Mouse (Mus musculus) left cerebral cortex, adult 8-10 months (tissue): ENCODE data around the gene 4930474N05Rik. TPM values are rescaled to one million over a fixed set of nuclear protein-coding genes. Genes with fewer than 3 reads are reported as not detected.

Experiments
- DNase-seq, 2 experiments: peaks; one replicate each; pipeline ENCODE4 v3.0.0; 2022; ENCODE audit warnings: low spot score in 2 of 2
- total RNA-seq, 4 experiments: library from RNA; stranded (reverse); gene quantifications; 2 replicates each; pipeline ENCODE4 v1.2.4; 2022

The 4930474N05Rik gene
- total RNA-seq, result not detected

DNA sequence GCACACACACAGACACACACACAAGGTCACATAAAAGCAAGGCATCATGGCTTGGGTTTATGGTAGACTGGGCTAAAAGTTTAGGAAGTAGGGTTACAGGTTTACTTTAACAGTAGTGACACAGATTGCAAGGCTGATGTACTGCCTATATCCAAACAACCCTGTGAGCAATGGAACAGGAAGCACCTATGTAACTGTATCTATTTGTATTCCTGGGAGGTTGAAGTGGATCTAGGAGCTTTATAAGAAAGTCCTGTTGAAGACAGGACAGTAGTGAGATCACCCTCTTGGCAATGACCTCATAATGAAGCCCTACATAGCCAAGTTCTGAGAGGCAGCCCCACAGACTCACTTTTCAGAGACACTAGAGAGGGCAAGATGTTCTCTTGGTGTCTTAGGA lies at the start of gene 4930474N05Rik:
Gene 4930474N05Rik, plus strand, starts transcription at position 301 of the 400 bp plus-strand sequence.
- no peak for DNase-seq

DNA sequence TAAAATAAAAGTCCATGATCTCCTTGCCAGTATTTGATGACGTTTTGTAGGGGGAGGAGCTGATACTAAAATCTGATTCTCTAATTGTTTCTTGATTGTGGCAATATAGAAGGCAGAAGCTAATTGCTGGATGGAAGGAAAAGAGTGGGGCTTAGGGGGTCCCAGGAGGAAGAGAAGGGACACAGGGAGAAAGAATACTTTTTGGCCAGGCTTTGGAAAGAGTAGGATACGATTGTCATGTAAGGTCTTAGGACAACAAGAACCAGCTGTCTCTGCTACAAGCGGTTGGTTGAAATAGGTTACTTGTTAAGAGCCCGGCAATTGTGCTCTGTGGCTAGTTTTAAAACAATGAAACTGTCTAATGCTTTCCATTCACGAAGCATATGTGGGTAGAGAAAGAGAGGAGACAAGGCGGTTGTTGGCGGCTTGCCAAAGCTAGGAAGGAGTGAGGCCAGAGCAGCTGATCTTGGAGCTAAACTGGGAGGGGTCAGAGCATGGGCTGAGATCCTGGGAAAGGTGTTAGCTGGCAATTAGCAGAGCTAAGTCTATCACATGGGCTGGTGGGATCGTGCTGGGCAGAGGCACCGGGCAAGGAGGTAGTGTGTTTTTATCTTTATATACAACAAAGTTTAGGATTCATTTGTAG lies 45.8 kb upstream of the 4930474N05Rik start:
- DNase-seq, result peak; percentile 5 to 20

GRCm38 (mm10) chr14:36053281-36053680 lies 41.4 kb upstream of the 4930474N05Rik start:
- no peak for DNase-seq

- no peak for DNase-seq
These were observed 3.8 kb downstream of the 4930474N05Rik start for GRCm38 (mm10) chr14:36098528-36098927.

DNA sequence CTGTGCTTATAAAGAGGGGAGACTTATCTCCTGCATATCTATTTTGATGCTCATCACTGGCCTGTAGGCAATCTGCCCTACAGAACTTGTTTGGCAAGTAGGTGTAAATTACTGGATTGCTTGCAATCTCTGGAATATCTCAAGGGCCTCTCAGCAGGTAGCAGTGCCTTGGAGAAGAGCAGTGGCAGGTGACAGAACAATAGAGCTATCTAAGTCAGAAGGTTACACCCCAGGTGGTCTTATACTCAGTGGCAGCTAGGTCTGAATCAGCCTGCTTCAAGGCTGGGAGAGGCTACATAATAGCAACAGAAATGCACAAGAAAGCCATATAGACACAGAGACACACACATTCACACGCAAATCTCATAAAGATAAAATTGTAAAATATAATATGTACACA lies 4.9 kb downstream of the 4930474N05Rik start:
- no peak for DNase-seq

- no peak for DNase-seq
These were observed 6.0 kb downstream of the 4930474N05Rik start for GRCm38 (mm10) chr14:36100731-36101130.

DNA sequence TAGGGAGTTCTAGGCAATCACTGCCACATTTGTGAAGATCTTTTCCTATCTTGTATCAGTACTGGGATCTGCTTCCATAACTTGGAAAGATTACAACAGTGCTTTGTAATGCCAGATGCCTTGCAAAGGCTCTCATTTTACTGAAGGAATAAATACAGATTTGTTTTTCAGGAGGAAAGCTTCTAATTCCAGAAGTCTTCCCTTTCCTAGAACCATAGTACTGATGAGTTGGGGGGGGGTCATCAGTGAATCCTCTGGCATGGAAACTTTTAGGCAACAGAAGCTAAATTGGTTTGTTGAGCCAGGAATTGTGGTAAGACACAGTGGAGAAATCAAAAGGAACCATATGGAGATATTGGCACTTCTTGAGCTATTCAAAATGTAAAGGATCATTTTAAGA lies 19.8 kb downstream of the 4930474N05Rik start:
- DNase-seq, result no peak

GRCm38 (mm10) chr14:36123775-36124335 lies 29.1 kb downstream of the 4930474N05Rik start:
- DNase-seq, result no peak

DNA sequence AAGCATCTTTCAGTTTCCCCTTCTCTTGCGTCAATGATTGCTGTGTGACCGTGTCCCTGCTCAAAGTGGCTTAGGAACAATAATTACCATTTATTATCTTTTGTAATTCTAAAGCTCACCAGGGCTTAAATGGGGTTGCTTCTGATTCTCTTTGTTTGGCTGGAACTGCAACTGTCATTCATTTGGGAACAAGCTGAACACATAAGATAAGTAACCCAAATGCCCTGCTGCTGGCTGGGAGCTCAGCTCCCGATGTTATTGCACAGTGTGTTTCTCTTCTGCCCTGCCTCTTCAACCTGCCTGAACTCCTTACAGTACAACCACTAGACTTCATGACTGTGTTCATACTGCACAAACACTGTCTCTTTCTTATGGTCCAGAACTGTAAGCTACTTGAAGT lies 41.0 kb downstream of the 4930474N05Rik start:
- no peak for DNase-seq

- DNase-seq, result no peak
These were observed 43.0 kb downstream of the 4930474N05Rik start for GRCm38 (mm10) chr14:36137696-36138095.

GRCm38 (mm10) chr14:36145261-36145660 lies 50.5 kb downstream of the 4930474N05Rik start:
- no peak for DNase-seq
